Mouse (Mus musculus) lung, adult 2 months (tissue): ENCODE results near the gene Gm20503. TPM values are rescaled to one million over a fixed set of nuclear protein-coding genes. Genes with fewer than 3 reads are reported as not detected.

Experiments
- DNase-seq: peaks from one replicate; pipeline ENCODE4 v3.0.0; 2022
- H3K4me1 ChIP-seq: fragments of 200-500 bp; 2 replicates; pipeline ENCODE4 v1.6.1; 2011; ENCODE audit warnings: low read length; ENCODE audit not compliant: control insufficient read depth, insufficient read depth
- H3K4me3 ChIP-seq: fragments of 200-500 bp; replicated peaks from 2 replicates; pipeline ENCODE3; 2011; ENCODE audit warnings: low read depth, mild to moderate bottlenecking, control low read depth, low read length; ENCODE audit errors: extremely low read depth
- CTCF ChIP-seq: fragments of 200-500 bp; IDR thresholded peaks from 2 replicates; pipeline ENCODE4 v1.5.1; 2011; ENCODE audit warnings: mild to moderate bottlenecking, low read length, control low read depth; ENCODE audit not compliant: insufficient read depth
- POLR2A ChIP-seq: fragments of 200-500 bp; IDR thresholded peaks from 2 replicates; pipeline ENCODE4 v1.6.1; 2011; ENCODE audit warnings: low read depth, mild to moderate bottlenecking, control low read depth, low read length, borderline replicate concordance; ENCODE audit errors: extremely low read depth
- WGBS: fragments of 180-500 bp; shearing (Covaris S2); methylation state at CpG from one replicate; pipeline ENCODE4 v1.1.7; 2018; 5-methylcytosine and 5-hydroxymethylcytosine counted together
- polyA plus RNA-seq: library from polyadenylated mRNA; depleted of rRNA; stranded (reverse); fragments of >200 nt; gene quantifications from 2 replicates; pipeline ENCODE4 v1.2.3, GENCODE M21; 2012

Gm20503 gene
- polyA plus RNA-seq, 1 experiment, result not detected

DNA sequence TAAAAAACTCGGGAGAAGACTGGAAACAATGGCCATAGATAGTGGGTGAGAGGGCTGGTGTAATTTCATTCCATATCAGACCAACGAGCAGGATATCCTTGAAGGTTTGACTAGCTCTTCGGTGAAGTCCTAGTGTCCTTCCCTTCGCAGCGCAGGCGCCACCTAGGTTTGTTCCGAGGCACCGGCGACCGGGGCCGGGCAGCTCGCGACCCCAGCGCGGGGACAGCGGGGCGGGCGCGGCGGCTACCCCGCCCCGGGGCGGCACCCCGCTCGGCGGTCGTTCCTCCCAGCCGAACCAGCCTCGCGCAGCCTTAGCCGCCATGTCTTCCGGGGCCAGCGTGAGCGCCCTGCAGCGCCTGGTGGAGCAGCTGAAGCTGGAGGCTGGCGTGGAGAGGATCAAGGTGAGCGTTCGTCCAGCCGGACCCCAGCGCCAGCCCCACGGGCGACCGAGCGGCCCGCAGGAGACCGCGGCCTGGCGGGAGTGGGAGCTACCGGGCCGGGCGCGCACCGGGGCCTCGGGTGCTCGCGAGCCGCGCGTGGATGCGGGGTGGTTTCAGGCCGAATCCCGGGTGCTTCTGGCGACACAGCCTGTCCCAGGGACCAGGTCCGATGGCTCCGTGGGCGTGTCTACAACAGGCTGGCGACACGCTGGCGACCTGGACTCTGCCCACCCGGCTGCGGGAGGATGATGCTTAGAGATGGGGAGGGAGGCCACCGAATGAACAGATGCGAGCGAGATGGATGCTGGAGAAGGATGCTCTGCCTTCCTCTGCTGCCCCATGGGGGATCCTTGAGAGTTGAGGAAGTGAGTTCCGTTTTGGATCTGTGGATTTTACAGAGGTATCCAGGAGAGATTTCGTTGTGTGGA is 32.1 kb downstream of the Gm20503 start, which contains the start of gene Gng10:
Gene Gng10 (plus strand): TSS at position 171 of the 868 bp plus-strand sequence.
- WGBS, result 4% methylated on average over 76 of the region's 76 CpGs
- peaks cover 3% of the 10 kb centered on the region; the same call in 1 of the 2 replicates for H3K4me1 ChIP-seq
- peak; percentile 30; the same call in 1 of the 2 replicates for TF ChIP-seq POLR2A
- no peak for TF ChIP-seq CTCF
- H3K4me3 ChIP-seq, result peak within 1 kb of the TSS; percentile 75
- peak; percentile 60 for DNase-seq

DNA sequence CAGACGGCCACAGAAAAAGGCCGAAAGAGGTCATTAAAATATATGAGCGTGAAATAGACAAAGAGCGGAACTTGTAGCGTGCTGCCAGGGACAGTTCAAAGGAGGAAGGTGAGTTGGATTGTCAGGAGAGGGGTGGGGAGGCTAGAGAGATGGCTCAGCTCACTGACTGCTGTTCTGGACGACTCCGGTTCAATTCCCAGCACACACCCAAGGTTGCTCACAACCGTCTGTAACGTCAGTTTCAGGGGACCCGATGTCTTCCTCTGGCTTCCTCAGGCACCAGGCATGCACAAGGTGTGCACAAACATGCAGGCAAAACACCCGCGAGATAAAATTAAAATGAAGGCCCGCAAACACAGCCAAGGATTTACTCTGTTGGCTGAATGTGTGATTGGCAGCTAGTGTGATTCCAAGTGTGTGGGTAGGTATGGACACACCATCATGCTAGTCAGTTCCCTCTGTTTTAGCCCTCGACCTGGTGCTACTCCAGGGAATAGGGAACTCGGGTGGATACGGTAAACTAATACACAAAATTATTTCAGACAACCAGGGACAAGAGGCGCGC is 32.9 kb downstream of the Gm20503 start:
- WGBS, result 68% methylated on average over 18 of the region's 18 CpGs
- TF ChIP-seq POLR2A (no peak), CTCF (no peak)
- H3K4me1 ChIP-seq, result peaks cover 3% of the 10 kb centered on the region; the same call in 1 of the 2 replicates
- H3K4me3 ChIP-seq, result peak overlapping the region; percentile 32
- no peak for DNase-seq

DNA sequence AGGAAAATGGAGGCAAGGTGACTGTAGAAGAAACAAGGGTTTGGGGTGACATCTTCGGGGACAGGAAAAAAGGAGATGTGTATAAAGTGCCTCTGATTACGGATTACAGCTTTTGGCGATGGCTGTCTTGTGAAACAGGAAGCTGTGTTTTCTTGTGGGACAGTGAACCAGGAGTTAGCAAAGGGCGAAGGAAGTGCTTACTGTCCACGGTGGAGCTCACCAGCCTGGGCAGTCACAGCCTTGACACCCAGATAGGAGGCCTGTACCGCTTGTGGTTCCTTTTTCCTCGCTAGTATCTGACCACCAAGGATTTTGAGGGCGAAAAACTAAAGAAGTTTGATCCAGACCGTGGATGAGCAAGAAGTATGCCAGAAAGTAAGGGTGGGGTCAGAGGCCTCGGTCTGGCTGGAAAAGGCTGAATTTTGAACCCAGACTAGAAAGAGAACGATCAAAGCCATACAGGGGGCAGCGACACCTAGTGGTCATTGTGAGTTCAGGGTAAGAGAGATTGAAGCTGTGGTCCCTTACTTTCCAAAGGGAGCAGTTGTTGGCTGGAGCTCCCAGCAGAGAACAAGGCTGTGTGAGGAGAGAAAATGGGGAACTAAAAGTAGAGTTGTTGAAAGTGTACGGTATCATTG is 33.6 kb downstream of the Gm20503 start:
- Histone ChIP-seq H3K4me3 (no peak overlapping the region), H3K4me1 (peaks cover 3% of the 10 kb centered on the region; the same call in 1 of the 2 replicates)
- 43% methylated on average over 13 of the region's 13 CpGs for WGBS
- peak; percentile 40 for TF ChIP-seq CTCF
- no peak for TF ChIP-seq POLR2A
- peak; percentile 73 for DNase-seq

DNA sequence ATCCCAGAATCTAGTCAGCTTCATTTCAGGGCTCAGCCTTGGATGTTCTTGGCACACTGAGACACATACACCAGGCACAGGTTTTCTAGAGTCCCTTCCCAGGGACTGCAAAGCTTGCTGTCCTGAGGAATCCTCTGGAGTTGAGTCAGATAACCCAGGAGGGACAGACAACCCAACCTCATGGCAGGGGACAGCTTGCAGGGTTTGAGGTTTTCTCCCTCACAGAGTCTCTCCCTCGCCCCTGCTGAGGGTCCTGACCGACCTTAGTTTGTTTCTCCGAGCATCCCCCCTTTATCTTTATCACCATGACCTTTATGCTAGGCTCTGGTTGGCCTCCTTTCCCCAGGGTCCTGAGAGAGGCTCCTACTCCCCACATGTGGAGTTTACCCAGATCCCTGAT is 34.5 kb downstream of the Gm20503 start:
- Histone ChIP-seq H3K4me1 (peaks cover 3% of the 10 kb centered on the region; the same call in 1 of the 2 replicates), H3K4me3 (no peak overlapping the region)
- 78% methylated on average over 3 of the region's 3 CpGs for WGBS
- DNase-seq, result no peak
- TF ChIP-seq CTCF (no peak), POLR2A (no peak)

DNA sequence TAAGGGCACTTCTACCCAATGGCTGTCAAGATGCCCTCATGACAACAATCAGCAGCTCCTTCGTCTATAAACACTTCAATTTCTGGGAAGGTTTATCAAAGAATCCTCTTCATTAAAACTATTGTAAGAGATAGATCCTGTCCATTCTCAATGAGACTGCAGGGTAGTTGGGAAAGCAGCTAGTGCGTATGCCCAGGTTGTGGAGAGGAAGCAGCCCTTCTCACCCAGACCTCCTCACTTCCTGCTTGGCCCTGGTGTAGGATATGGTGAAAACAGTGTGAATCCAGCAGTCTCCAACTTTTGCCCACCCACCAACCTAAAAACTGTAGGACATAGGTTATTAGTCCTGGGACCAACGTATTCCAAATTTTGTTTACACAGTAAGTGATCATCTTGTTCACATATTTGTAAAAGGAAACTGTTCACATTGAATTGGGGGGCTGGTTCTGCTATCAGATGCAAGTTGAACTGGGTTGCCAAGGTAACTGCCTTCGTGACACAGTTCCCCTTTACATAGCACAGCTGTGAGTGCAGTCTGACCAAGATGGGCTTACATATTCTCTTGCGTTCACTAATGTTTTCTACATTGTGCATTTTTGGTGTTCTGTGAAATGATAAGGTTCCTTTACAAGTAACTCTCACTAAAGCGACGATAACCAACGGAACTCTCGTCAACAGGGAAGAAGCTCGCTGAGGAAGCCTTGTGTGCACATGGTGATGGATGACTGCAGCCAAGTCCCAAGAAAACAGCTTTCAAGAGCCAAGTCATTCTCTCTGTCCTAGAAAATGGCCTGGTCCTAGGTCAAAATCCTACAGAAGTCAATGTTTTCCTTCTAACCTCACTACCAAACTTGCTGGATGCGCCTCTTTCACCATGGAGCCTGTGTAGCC is 37.6 kb downstream of the Gm20503 start:
- 79% methylated on average over 11 of the region's 11 CpGs for WGBS

DNA sequence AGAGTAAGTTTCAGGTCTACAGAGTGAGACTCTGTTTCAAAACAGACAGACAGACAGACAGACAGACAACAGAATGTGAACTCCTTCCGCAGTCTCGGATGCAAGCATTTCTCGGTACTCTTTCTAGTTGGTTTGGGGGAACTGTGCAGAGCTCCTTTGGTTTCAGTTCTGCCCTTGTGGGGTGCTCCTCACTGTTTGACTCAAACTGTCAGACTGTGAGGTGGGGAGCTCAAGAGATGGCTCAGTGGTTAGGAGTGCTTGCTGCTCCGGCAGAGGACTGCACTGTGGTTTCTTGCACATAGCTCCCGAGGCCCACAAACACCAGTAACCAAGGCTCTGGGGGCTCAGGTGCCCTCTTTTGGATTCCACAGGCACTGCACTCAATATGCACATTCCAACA is 40.1 kb downstream of the Gm20503 start:
- Histone ChIP-seq H3K4me3 (no peak overlapping the region), H3K4me1 (no peaks in the 10 kb centered on the region)
- 96% methylated on average over 5 of the region's 5 CpGs for WGBS
- TF ChIP-seq POLR2A (no peak), CTCF (no peak)
- no peak for DNase-seq

More for the DNA sequence above, 37.6 kb downstream of the Gm20503 start:
- Histone ChIP-seq H3K4me3 (no peak overlapping the region), H3K4me1 (peaks cover 2% of the 10 kb centered on the region; the same call in 1 of the 2 replicates)
- no peak for DNase-seq
- TF ChIP-seq CTCF (no peak), POLR2A (no peak)

DNA sequence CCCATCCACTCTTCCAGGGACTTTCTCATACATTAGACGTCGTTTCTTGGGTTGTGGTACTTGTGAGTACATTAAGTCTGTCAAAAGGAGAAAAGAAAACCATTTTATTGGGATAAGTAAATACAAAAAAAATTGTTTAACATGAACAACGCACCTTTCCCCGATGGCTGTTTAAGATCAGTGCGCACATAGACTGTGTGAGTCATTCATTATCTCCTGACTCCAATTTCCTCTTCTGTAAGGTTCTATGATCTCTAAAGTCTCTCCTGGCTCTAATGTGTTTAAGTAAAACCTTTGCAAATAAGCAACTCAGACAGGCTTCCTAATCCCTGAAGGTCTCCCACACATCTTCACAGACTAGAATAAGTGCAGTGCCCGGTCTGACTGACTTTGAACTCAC is 40.9 kb downstream of the Gm20503 start:
- Histone ChIP-seq H3K4me1 (no peaks in the 10 kb centered on the region), H3K4me3 (no peak overlapping the region)
- no peak for DNase-seq
- WGBS, result 73% methylated on average over 6 of the region's 6 CpGs
- TF ChIP-seq POLR2A, result no peak
- no peak for TF ChIP-seq CTCF

DNA sequence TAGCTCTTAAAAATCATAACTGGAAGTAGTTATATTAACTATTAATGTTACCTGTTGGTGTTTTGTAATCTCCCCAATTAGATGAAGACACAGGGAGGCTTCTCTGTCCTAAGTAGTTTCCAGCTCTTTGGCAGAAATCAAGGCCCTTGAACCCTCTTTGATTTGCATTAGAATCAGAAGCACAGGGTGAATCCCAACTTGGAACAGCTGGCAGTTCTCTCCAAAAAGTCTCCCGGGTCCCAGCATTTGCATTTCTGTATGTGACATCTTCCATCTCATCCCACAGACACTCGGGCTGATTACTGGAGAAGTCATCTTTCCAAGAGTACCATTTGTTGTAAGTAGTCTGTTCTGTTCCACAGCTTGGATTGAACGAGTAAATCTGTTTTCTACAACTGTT is 44.2 kb downstream of the Gm20503 start:
- 42% methylated on average over 3 of the region's 3 CpGs for WGBS
- Histone ChIP-seq H3K4me3 (no peak overlapping the region), H3K4me1 (no peaks in the 10 kb centered on the region)
- TF ChIP-seq CTCF (no peak), POLR2A (no peak)
- no peak for DNase-seq
